Mouse (Mus musculus): ENCODE measurements around the gene Arrdc4.

- TF ChIP-seq EP300 (IDR thresholded peaks at IDR 0.05; ENCODE audit: low read depth) (no peak), CTCF (IDR thresholded peaks at IDR 0.05; ENCODE audit: low read depth) (no peak)
These were observed 46.5 kb upstream of the Arrdc4 start for GRCm38 (mm10) chr7:68795578-68795977.
